In the genomic region with DNA sequence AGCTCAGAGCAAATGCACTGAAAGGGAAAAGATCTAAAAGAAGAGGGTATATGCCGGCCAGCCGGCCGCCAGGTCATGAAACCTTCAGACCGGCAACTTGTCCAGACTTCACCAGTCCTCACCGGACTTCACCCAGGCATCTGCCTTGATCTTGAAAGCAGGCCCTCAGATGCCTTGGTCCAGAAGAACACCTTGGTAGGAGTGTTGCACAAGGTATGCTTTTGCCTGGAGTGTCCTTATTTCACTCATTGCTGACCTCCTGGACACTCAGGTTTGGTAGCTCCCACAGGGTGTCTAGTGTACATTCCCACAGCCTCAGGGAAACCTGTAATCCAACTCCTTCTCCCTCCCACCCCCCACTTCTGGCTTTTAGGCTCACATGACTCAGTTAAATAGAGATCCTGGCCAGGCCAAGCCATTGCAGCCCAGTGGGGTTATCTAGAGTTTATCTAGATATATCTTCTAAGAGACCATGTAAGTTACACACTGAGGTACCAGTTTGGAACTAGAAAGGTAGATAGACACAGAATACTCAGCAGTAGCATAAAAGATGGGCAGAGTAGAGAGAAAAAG, we compare ENCODE assay signal across 27 mouse cellular contexts. TPM values are rescaled to one million over a fixed set of nuclear protein-coding genes. Genes with fewer than 3 reads are reported as not detected.
DNase-seq lines count a peak whose midpoint lies in the region; ATAC-seq and TF ChIP-seq lines count a peak whose summit lies in the region.
"Had no signal": no experiment of that assay in that cellular context is flagged by ENCODE, and none has a peak within 500 bp of the region (broad histone marks: within the 10 kb centered on the region; RNA-seq: fewer than 3 reads in every experiment).

No protein-coding gene starts in this region.

- H3K79me2 ChIP-seq in C2C12 (ENCODE audit: control insufficient read depth, insufficient read depth), result no peaks in the 10 kb centered on the region

- ATAC-seq in liver, embryonic 12.5 days, result no peak
- no peak for ATAC-seq in liver, embryonic 11.5 days (replicated peaks; ENCODE audit: low FRiP score)
- ATAC-seq: forebrain, embryonic 13.5 days; hindbrain, embryonic 16.5 days; intestine, embryonic 16.5 days; midbrain, embryonic 13.5 days had no signal

- 0 out of 2 replicates have a peak overlapping the region, but pooled peaks have one; percentile 3 for H3K9ac ChIP-seq in liver, embryonic 12.5 days
- H3K9ac ChIP-seq in liver, embryonic 11.5 days (ENCODE audit: low read depth, low read length), result no peak overlapping the region
- H3K9ac ChIP-seq: forebrain, embryonic 13.5 days; heart, embryonic 12.5 days; liver, embryonic 13.5 days; lung, embryonic 15.5 days; midbrain, embryonic 13.5 days; neural tube, embryonic 12.5 days had no signal

- H3K36me3 ChIP-seq in liver, embryonic 12.5 days, result no peaks in the 10 kb centered on the region
- no peaks in the 10 kb centered on the region for H3K36me3 ChIP-seq in liver, embryonic 11.5 days (ENCODE audit: control insufficient read depth, insufficient read depth, low read length)
- peaks cover 4% of the 10 kb centered on the region for H3K36me3 ChIP-seq in C2C12 (ENCODE audit: control insufficient read depth, insufficient read depth)
- H3K36me3 ChIP-seq: G1E; heart, embryonic 12.5 days; hindbrain, embryonic 10.5 days; liver, embryonic 13.5 days; lung, embryonic 15.5 days; midbrain, embryonic 13.5 days; neural tube, embryonic 12.5 days had no signal

- H3ac ChIP-seq in C2C12 (ENCODE audit: control insufficient read depth, insufficient read length, low read depth), result peak overlapping the region; percentile 31

- 67% methylated on average over 5 of the region's 5 CpGs for WGBS in liver, embryonic 12.5 days (ENCODE audit: insufficient replicate concordance)
- WGBS in liver, embryonic 11.5 days, result 80% methylated on average over 5 of the region's 5 CpGs

- peaks cover 2% of the 10 kb centered on the region; the same call in 1 of the 2 replicates for H3K4me1 ChIP-seq in liver, embryonic 12.5 days
- no peaks in the 10 kb centered on the region for H3K4me1 ChIP-seq in liver, embryonic 11.5 days (replicated peaks; ENCODE audit: control insufficient read depth, insufficient read depth, low read length)
- H3K4me1 ChIP-seq: forebrain, embryonic 13.5 days; heart, embryonic 12.5 days; liver, embryonic 13.5 days; lung, embryonic 15.5 days; midbrain, embryonic 13.5 days; neural tube, embryonic 12.5 days had no signal

- no peak overlapping the region for H3K4me3 ChIP-seq in liver, embryonic 12.5 days
- no peak overlapping the region for H3K4me3 ChIP-seq in liver, embryonic 11.5 days (ENCODE audit: low read depth, low read length)
- H3K4me3 ChIP-seq in C2C12 (ENCODE audit: insufficient read depth, poor library complexity, severe bottlenecking), result no peak overlapping the region
- no peak overlapping the region for H3K4me3 ChIP-seq in layer of hippocampus, adult 2 months
- H3K4me3 ChIP-seq: forebrain, embryonic 13.5 days; heart, embryonic 12.5 days; hindbrain, embryonic 10.5 days; liver, embryonic 13.5 days; lung, embryonic 15.5 days; midbrain, embryonic 13.5 days; neural tube, embryonic 12.5 days had no signal

- H3K4me2 ChIP-seq in liver, embryonic 12.5 days, result no peak overlapping the region
- H3K4me2 ChIP-seq in liver, embryonic 11.5 days, result no peak overlapping the region
- H3K4me2 ChIP-seq: forebrain, embryonic 13.5 days; heart, embryonic 12.5 days; liver, embryonic 13.5 days; lung, embryonic 15.5 days; midbrain, embryonic 13.5 days; neural tube, embryonic 12.5 days had no signal

- peaks cover 3% of the 10 kb centered on the region for H3K79me3 ChIP-seq in C2C12 (ENCODE audit: low read depth)

- H3K9me3 ChIP-seq in liver, embryonic 12.5 days (replicated peaks), result no peaks in the 10 kb centered on the region
- H3K9me3 ChIP-seq in liver, embryonic 11.5 days (ENCODE audit: control insufficient read depth, low read length), result no peaks in the 10 kb centered on the region
- H3K9me3 ChIP-seq: heart, embryonic 12.5 days; hindbrain, embryonic 10.5 days; liver, embryonic 13.5 days; lung, embryonic 15.5 days; midbrain, embryonic 13.5 days; neural tube, embryonic 12.5 days had no signal

- H3K27ac ChIP-seq in liver, embryonic 12.5 days, result no peak overlapping the region
- H3K27ac ChIP-seq in liver, embryonic 11.5 days (ENCODE audit: low read depth, low read length), result no peak overlapping the region
- H3K27ac ChIP-seq in layer of hippocampus, adult 2 months, result no peak overlapping the region
- H3K27ac ChIP-seq: forebrain, embryonic 13.5 days; hindbrain, embryonic 10.5 days; liver, embryonic 13.5 days; lung, embryonic 15.5 days; midbrain, embryonic 13.5 days; neural tube, embryonic 12.5 days had no signal

- 0 out of 2 replicates have a peak, but pooled peaks cover 7% of the 10 kb centered on the region for H3K27me3 ChIP-seq in liver, embryonic 12.5 days (replicated peaks)
- H3K27me3 ChIP-seq in liver, embryonic 11.5 days (replicated peaks; ENCODE audit: control insufficient read depth, insufficient read depth, low read length), result no peaks in the 10 kb centered on the region; the same call in 1 of the 2 replicates
- no peaks in the 10 kb centered on the region for H3K27me3 ChIP-seq in C2C12 (ENCODE audit: control insufficient read depth, insufficient read depth, insufficient read length)
- H3K27me3 ChIP-seq: forebrain, embryonic 13.5 days; lung, embryonic 15.5 days; midbrain, embryonic 13.5 days; neural tube, embryonic 12.5 days had no signal

- DNase-seq in heart, adult 11 months, result peak; percentile 88
- no peak for DNase-seq in heart, adult 18-20 months
- no peak for DNase-seq in liver, embryonic 11.5 days (ENCODE audit: low spot score)
- peak; percentile 66 for DNase-seq in lung, postnatal 36 days
- DNase-seq in layer of hippocampus, adult 2 months (ENCODE audit: low spot score in 2 of 2), result no peak
- no peak for DNase-seq in adrenal gland, postnatal 36 days
- DNase-seq: adrenal gland, adult 2 months; cerebellum, adult 18-20 months; cerebellum, postnatal 25 days; heart, postnatal 10 days; liver, embryonic 13.5 days; right cerebral cortex, postnatal 25 days; spleen, adult 18-20 months; thymus, postnatal 25 days had no signal

- TF ChIP-seq CTCF in C2C12 (IDR thresholded peaks at IDR 0.05; ENCODE audit: control insufficient read depth, insufficient read depth, insufficient read length), result no peak
- no peak for TF ChIP-seq CTCF in layer of hippocampus, adult 2 months (conservative IDR thresholded peaks at IDR 0.05)

TF ChIP-seq in C2C12, 6 proteins besides CTCF, POLR2A, EP300 and RAD21:
- no peak for TF ChIP-seq CEBPB (IDR thresholded peaks at IDR 0.05; ENCODE audit: low read depth)
- peak; percentile 72 for TF ChIP-seq USF1 (IDR thresholded peaks at IDR 0.05; ENCODE audit: low read depth)
- TF ChIP-seq FOSL1 (IDR thresholded peaks at IDR 0.05; ENCODE audit: insufficient read depth, low read length, poor library complexity, severe bottlenecking), result no peak
- no peak for TF ChIP-seq MAX (IDR thresholded peaks at IDR 0.05)

RNA-seq across cellular contexts. Expression of a gene that starts 12.4 kb away (rescaled TPM):
- 1 to 10 TPM in 1 of 2 experiments, under 1 TPM in 1; 0.65 to 2.2 TPM for total RNA-seq in heart, adult 18-20 months (2021)
- polyA plus RNA-seq in liver, embryonic 12.5 days (2016; fragmentation: Nextera tagmentation; extraction: Ambion mirVana), result 1.5 and 1.8 TPM in 2 replicates
- 0.75 and 0.81 TPM in 2 replicates for polyA plus RNA-seq in liver, embryonic 11.5 days (2014; fragmentation: Nextera tagmentation; extraction: Ambion mirVana)
- polyA plus RNA-seq in C2C12 (2012; fragmentation: generic; extraction: Trizol), result 145 TPM
- total RNA-seq in layer of hippocampus, adult 2 months (2021), result 10 to 100 TPM; 35.2 to 47.0 TPM
- total RNA-seq in adrenal gland, postnatal 36 days (2021), result under 1 TPM in 1 of 2 experiments, not detected in 1; 0.23 TPM
- total RNA-seq: G1E; granulocyte monocyte progenitor cell, adult 5-6 weeks; megakaryocyte, adult 5-6 weeks had no signal
- polyA plus RNA-seq: G1E had no signal

RNA-seq across cellular contexts. Expression of a gene that starts 20.7 kb away (rescaled TPM):
- total RNA-seq in heart, adult 18-20 months (2021), result 1 to 10 TPM; 2.1 to 2.9 TPM
- polyA plus RNA-seq in liver, embryonic 12.5 days (2016; fragmentation: Nextera tagmentation; extraction: Ambion mirVana), result 6.1 and 8.5 TPM in 2 replicates
- polyA plus RNA-seq in liver, embryonic 11.5 days (2014; fragmentation: Nextera tagmentation; extraction: Ambion mirVana), result 9.1 and 10.1 TPM in 2 replicates
- polyA plus RNA-seq in C2C12 (2012; fragmentation: generic; extraction: Trizol), result 22.0 TPM
- 10 to 100 TPM in 1 of 2 experiments, 1 to 10 TPM in 1; 7.9 to 11.0 TPM for total RNA-seq in layer of hippocampus, adult 2 months (2021)
- total RNA-seq in adrenal gland, postnatal 36 days (2021), result 1 to 10 TPM; 2.7 to 3.0 TPM

RNA-seq across cellular contexts. Expression of a gene that starts 29.5 kb away (rescaled TPM):
- total RNA-seq in heart, adult 18-20 months (2021), result 10 to 100 TPM in 1 of 2 experiments, 1 to 10 TPM in 1; 5.5 to 15.5 TPM
- 2.8 and 3.8 TPM in 2 replicates for polyA plus RNA-seq in liver, embryonic 12.5 days (2016; fragmentation: Nextera tagmentation; extraction: Ambion mirVana)
- 6.8 and 7.3 TPM in 2 replicates for polyA plus RNA-seq in liver, embryonic 11.5 days (2014; fragmentation: Nextera tagmentation; extraction: Ambion mirVana)
- 9.3 TPM for polyA plus RNA-seq in C2C12 (2012; fragmentation: generic; extraction: Trizol)
- total RNA-seq in layer of hippocampus, adult 2 months (2021), result 1 to 10 TPM in 1 of 2 experiments, under 1 TPM in 1; 0.83 to 1.4 TPM
- total RNA-seq in adrenal gland, postnatal 36 days (2021), result 10 to 100 TPM; 10.7 to 18.9 TPM
- total RNA-seq: granulocyte monocyte progenitor cell, adult 5-6 weeks had no signal
- polyA plus RNA-seq: G1E had no signal

RNA-seq across cellular contexts. Expression of a gene that starts 37.6 kb away (rescaled TPM):
- 10 to 100 TPM; 29.1 to 30.6 TPM for total RNA-seq in heart, adult 18-20 months (2021)
- polyA plus RNA-seq in liver, embryonic 12.5 days (2016; fragmentation: Nextera tagmentation; extraction: Ambion mirVana), result 97.4 and 104 TPM in 2 replicates
- polyA plus RNA-seq in liver, embryonic 11.5 days (2014; fragmentation: Nextera tagmentation; extraction: Ambion mirVana), result 138 and 140 TPM in 2 replicates
- polyA plus RNA-seq in C2C12 (2012; fragmentation: generic; extraction: Trizol), result 91.7 TPM
- total RNA-seq in layer of hippocampus, adult 2 months (2021), result 10 to 100 TPM; 43.8 to 48.7 TPM
- 10 to 100 TPM; 38.6 to 61.4 TPM for total RNA-seq in adrenal gland, postnatal 36 days (2021)

RNA-seq across cellular contexts. Expression of a gene that starts 39.5 kb away (rescaled TPM):
- total RNA-seq in heart, adult 18-20 months (2021), result 1 to 10 TPM; 2.7 TPM
- polyA plus RNA-seq in liver, embryonic 12.5 days (2016; fragmentation: Nextera tagmentation; extraction: Ambion mirVana), result 6.2 and 7.8 TPM in 2 replicates
- 7.6 and 9.6 TPM in 2 replicates for polyA plus RNA-seq in liver, embryonic 11.5 days (2014; fragmentation: Nextera tagmentation; extraction: Ambion mirVana)
- 10.8 TPM for polyA plus RNA-seq in C2C12 (2012; fragmentation: generic; extraction: Trizol)
- total RNA-seq in layer of hippocampus, adult 2 months (2021), result 1 to 10 TPM; 3.9 to 4.3 TPM
- 1 to 10 TPM; 4.9 to 7.3 TPM for total RNA-seq in adrenal gland, postnatal 36 days (2021)

Comparison
In these comparisons a context has a peak if more than half of its experiments do, and no peak if none do; other contexts are left out.
1. DNase-seq: peak in heart, adult 11 months (single experiment) and lung, postnatal 36 days (single experiment); none in heart, adult 18-20 months (0 of 2), liver, embryonic 11.5 days (single experiment), layer of hippocampus, adult 2 months (0 of 2) and adrenal gland, postnatal 36 days (0 of 2).
2. RNA of a gene that starts 12.4 kb away (total RNA-seq): 35.2 to 47.0 TPM in layer of hippocampus, adult 2 months; 0.65 to 2.2 TPM in heart, adult 18-20 months and 0.23 TPM in adrenal gland, postnatal 36 days; every median in the first group is over 10 times any median in the second.